Mouse (Mus musculus): ENCODE results near the gene Cxcl9.
A peak's percentile ranks its signal among the peaks of the same experiment; 100 is the strongest.
"Not testable (repeated sequence)": the region's sequence is repeated elsewhere in the genome, so short reads cannot be mapped to it uniquely, and the experiment has no call there.

Gene Cxcl9

DNA sequence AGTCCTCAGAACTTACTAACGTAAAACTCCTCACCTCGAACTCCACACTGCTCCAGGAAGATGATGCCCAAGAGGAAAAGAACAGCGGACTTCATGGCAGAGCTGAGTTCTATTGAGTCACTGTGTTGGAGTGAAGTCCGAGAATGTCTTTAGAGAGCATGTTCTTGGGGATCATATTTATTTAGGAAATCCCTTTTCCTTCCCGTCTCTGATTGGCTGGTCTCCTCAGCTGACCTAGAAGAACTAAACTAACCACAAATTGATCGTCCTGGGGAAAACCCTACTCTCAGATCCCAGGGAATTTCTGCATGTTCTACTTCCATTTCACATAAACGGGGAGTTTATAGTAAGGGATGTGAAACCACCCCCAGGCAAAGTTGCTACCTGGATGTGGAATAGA is at the start of gene Cxcl9:
TSS of gene Cxcl9 (minus strand) at position 151 of the 400 bp plus-strand sequence.
- no peak for DNase-seq

DNA sequence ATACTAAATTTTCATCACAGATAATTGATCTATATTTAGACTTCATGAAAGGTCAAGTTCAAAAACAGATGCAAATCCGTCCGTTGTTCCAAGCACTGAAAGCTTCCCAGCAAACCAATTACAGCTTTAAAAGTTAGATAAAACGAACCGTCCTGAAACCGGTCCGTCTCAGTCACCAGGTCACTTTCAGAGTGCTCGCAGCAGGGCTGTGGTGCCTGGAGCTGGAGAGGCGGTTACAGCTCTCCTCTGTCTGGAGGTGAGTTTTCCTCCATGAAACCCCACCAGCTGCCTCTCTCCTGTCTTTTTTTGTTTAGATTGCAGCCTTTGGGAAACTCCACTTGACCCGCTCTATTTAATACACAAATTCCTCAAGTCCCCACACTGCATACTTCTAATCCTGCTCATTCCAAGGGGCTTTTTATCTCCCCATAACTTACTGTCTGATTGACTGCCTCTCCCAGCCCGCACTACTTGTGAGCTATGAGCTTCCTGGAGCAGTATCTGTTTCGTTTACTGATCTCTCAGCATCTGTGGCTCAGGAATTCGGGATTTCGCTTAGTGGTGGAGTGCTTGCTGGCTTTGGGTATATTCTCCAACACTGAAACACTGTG is 49.0 kb upstream of the Cxcl9 start:
- no peak for DNase-seq

DNA sequence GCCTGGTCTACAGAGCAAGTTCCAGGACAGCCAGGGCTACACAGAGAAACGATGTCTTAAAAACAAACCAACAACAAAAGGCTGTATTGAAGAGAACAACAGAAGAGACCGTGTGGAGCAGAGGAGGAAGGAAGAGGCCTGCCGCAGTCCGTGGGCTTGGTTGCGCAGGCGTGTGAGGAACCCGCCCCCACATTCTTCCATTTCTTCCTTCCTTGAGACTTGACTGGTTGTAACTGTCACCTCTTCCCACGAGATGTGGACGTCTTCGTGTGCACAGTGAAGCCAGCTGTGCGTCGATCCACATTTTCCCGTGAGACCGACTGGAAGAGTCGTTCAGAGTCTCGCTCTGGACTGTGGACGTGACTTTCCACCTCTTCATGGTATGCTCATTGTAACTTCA is 47.5 kb upstream of the Cxcl9 start:
- DNase-seq = no peak

DNA sequence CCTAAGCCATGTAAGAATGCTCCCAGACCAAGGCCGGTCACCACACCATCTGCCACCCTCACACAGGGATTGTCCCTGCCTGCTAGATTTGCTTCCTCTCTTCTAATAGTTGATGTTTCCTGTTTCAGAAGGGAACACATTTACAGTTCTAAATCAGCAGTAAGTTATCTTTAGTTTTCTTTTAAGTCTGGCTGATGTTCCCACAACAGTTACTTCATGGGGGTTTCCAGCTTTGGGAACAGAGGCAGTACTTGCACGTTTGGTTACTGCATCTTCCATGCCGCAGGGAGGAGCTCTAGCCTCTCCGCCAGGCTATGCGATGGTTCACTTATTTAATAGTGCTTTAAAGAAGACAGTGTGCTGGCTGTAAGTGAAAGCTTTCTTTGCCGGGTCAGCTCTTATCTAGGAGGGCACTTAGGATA is 46.9 kb upstream of the Cxcl9 start:
- no peak for DNase-seq

DNA sequence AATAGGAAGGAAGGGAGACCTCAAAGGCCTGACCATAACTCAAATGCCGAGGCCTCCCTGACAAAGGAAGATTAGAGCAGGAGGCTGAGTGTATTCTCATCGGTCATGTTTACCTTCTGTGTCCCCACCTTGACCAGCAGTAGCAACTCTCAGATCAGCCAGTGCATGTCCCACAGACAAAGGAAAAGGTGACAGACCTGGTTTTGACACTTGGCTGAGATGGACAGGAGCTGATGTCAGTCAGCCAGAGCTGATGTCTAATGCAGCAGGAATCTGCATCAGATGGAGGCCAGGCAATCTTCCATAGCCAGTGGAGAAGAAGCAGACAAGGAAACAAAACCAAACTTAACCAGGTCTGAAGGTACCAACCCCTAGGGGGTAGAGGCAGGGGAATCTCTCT is 44.7 kb upstream of the Cxcl9 start:
- DNase-seq = no peak

DNA sequence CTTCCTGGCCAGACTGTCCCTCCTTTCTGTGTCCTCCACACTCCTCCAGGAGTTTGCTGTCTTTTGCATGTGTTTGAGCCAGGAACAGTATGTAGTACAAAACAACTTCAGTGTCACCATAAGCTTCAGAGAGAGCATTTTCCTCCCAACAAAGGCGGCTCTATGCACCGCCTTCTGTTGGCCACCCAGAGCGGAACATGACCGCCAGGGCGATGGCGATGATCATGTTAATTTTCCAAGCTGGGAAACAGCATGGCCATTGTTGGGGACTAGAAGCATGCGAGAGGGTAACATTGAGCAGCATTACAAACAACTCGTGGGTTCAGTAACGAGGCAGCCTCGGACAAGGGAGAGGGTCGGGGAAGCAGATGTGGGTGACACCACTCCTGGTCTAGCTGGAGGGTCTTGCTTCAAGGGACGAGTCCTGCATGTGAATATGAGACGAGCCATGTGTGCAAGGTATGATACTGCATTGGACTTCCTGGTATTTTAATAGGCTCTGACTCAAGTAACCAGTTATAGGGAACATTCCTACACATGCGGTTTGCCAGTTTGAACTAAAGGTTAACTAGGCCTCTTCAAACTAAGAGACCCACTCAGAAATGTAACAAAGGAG is 43.6 kb upstream of the Cxcl9 start:
- DNase-seq = no peak

DNA sequence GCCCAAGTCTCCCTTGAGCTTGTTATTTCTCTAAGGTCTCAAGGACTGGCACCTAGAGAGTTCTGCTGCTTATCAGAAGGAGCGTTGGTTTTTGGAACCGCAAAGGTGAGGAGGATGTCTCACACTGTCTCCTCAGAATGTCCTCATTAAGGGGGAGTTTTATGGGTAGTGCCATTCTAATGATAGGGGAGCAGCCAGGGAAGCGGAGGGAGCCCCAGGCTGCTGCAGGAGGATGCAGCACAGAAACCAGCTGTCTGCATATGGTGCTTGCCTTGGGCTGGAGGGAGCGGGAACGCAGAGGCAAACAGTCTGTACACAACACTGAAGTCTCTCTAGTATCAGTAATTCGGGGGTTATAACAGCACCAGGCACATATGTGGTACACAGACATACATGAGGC is 43.0 kb upstream of the Cxcl9 start:
- no peak for DNase-seq

DNA sequence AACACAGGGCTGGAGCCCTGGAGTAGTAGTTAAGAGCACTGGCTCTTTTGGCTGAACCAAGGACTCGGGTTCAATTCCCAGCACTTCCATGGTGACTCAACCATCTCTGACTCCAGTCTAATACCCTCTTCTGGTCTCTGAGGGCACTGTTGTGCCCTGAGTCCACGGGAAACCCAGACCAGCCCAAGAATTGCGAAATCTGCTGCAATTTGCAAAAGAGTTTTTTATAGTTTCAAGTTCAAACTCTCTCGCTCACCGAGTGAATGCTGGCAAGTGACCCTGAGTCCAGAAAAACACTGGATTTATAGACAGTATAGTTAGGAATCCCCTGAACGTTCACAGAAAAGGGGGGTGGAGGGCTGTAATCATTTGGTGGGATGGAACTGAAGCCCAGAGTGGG is 42.5 kb upstream of the Cxcl9 start:
- DNase-seq = no peak

DNA sequence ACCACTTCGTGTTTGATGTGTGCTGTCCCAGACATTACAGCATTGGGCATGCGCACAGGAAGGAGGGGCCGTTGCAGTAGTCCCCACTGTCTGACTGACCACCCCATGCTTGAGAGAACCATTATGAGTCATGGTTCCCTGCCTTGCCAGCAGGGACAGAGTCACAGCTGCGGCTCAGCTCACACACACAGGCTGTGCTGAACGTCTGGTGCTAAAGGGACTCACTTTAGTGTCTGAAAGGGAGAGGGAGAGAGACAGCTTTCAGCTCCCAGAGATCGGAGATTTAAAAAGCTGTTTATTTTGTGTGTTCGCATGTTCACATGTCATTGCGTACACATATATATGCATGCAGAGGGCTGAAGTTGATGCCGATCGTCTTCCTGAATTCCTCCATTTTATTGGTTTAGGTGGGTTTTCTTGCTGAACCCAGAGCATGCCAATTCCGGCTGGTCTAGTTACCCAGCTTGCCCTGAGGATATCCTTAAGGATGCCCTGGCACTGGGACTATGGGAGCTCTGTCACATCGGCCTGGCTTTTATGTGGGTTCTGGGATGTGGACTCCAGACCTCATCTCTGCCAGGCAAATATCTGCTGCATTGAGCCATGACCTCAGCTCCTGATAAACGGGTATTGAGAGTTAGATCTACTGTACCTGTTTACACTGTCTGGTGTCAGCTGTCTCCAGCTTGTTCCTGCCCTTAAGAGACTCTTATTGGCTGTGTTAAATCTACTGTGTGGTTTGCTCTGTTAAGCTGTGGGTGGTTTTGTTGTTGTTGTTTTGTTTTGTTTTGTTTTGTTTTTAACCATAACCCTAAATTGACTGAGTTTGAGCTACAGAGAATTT is 41.5 kb upstream of the Cxcl9 start:
- DNase-seq = peak; percentile 57

DNA sequence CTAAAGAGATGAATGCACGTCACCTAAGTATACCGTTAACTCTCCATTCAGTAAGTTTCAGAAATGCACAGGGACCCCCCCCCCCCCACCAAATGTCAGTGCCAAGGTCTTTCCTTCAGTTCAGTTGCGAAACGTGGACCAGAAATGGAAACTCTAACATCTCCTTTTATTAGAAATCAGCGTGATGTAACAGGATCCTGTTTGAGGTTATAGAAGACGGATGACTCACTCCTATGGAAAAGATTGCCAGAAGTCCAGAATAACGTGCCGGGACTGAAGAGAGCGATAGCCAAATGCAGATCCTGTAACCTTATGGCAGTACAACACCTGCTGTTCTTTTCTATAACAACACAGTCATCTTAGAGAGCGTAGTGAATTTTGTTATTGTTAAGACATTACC is 40.5 kb upstream of the Cxcl9 start:
- no peak for DNase-seq

DNA sequence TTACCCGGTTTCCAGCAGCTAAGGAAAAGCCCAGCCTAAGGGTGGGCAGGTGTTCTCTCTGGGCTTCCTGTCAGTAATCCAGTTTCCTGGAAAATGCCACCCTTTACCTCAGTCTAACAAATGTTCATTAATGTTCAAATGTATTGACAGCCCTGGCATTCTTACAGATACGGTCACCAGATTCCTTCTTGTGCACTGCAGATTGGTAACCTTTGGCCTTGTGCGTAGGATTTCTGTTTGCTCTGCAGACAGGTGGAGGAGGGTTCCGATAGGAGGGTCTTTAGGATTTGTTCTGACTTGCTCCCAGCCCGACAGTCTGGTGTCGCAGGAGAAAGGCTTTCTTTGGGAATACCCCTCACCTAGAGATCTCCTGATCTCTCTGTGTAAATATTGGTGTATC is 38.7 kb upstream of the Cxcl9 start:
- DNase-seq = no peak

DNA sequence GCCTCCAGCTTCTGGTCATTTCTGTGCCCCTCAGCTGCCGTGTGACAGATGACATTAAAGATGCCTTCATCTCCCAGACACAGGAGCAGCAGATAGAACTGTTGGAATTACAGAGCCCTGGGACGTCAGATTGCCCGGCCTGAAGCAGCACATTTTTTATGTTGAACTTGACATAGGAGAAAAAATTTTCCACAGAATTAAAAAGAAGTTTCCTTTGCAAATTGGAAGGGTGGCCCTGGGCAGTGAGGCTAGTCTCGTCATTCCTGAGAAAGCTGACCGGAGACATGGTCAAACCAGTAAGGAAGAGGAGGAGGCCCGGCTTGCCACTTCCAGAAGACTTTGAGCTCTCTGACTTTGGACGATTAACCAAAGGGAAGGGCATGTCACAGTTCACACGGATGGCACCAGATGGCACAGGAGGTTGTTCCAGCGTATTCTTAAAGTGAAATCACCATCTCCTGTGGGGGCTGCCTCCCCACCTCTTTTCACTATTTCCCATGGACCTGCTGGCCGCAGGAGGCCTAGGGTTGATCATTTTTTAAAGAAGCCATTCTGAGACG is 37.3 kb upstream of the Cxcl9 start:
- DNase-seq = no peak

DNA sequence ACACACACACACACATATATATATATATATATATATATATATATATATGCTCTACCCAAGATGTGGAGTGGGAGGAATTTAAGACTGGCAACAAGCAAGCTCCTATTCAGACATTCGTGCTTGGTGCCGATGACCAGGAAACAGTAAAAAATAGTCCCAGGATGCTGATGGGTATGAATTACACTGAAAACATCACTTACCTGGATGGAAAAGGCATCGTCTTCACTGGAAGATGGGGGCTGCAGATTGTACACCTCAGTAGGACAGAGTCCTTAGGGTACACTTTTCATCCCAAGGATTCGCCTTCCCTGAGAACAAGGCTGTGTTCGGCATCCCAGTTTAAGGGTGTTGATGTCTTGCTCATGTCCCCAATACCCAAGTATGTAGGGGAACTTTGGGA is 36.1 kb upstream of the Cxcl9 start:
- no peak for DNase-seq

DNA sequence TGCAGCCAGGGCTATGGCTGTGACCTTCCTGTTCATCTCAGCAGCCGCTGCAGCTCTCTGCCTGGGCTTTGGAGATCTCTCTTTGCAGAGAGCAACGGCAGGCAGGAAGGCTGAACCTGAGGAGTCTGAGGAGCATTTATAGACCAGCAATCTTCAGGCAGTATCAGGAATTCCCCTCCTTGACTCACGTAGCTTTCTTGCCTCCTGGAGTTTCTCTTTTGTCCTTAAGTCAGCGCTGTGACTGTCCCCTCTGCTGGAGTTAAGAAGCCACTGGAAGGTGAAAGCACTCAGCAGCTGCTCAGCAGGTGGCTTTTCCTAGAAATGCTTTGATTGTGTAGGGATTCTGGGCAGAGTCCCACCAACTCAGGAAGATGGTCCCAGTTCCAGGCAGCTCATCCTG is 35.3 kb upstream of the Cxcl9 start:
- DNase-seq = no peak

DNA sequence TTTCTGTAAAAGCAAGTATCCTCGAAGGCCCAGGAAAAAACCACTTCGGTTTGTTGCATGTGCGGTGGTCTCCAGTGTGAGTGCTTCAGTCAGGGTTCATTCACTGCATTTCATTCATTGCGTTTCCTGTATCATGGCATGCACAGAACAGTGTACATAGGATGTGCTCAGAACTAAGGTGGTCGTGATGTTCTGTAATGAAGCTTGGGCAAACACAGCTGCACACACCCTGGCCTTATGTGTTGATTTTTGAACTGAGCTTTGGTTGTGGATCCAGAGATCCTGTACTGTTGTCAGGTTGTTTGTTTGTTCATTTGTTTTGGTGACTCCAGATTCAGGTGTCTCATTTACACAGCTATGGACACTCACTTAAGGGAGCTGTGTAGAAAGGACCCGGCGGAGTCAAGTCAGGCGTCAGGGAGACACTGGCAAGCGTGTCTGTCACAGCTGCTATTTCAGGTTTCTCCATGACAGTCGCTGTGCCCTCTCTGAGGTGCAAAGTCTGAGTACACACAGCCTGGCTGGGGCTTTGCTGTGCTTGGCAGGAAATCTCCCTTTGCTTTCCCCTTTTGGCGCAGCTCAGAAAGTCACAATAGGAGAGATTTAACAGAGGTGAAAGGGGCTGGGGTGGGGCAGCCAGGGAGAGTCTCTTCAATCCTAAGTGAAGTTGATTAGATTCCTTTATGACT is 31.0 kb upstream of the Cxcl9 start:
- DNase-seq = no peak

DNA sequence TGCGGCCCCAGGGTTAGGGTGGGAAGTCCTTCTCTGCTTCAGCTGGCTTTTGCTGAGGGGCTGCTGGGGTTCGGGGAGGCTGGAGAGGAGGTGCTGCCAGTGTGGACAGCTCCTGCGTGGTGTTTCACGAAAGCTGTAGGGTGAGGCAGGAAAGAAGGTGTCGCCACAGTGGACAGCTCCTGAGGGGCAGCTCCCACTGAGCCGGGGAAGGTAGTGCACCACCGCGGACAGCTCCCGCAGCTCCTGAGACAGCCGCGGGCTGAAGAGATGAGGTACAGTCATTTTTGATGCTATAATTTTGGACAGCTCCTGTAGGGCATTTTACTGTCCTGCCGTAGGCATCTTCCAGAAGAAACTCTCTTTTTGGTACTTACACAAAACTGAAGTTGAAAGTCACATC is 30.2 kb upstream of the Cxcl9 start:
- peak; percentile 6 for DNase-seq

DNA sequence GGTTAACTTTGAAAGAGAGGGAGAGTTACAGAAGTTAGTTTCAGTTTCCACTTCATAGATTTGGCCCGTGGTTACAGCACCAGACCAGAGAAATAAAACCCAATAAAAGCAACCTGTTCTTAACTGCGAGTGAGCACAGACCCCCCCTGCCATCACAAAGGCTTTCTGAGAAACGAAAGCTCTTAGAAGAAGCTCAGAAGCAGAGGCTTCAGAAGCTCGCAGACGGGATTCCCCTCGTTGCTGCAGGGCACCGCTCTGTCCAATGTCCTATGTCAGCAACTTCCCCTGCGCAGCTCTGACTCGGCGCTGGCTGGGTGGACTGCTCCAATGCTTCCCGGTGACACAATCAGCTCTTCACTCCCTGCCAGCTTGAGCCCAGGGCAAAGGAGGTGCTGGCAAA is 25.6 kb upstream of the Cxcl9 start:
- peak; percentile 48 for DNase-seq

DNA sequence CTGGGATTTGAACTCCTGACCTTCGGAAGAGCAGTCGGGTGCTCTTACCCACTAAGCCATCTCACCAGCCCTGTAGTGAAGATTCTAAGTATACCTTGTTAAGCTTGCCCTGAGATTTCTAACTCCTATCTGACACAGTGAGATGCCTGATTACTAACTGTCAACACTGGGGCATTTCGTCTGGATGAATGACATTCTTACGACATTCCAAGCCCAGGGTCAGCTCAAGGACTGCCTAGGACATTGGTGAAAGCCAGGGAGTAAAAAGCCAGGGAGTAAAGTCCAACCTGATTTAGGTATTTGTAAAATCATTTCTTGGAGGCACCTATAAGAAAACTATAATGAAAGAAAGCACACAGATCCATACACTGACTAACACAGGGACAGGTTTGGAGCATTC is 24.8 kb upstream of the Cxcl9 start:
- DNase-seq = not testable (repeated sequence)

DNA sequence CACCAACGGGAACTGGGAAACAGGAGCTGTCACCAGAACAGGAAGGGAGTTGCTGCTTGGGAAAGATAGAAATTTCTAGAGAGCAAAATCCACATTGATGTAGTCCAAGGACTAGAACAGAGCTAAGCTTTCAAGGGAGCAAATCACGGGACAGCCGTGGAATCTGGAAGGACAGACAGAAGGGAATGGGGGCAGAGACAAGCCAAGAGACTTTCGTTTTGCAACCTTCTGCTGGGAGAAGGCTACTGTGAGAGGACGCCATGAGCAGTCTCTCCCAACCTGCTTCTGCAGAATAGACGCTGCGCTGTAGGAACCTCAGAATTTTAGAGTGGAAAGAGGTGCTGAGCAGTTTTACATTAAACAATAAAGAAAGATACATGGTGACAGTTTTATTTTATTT is 21.9 kb upstream of the Cxcl9 start:
- no peak for DNase-seq

DNA sequence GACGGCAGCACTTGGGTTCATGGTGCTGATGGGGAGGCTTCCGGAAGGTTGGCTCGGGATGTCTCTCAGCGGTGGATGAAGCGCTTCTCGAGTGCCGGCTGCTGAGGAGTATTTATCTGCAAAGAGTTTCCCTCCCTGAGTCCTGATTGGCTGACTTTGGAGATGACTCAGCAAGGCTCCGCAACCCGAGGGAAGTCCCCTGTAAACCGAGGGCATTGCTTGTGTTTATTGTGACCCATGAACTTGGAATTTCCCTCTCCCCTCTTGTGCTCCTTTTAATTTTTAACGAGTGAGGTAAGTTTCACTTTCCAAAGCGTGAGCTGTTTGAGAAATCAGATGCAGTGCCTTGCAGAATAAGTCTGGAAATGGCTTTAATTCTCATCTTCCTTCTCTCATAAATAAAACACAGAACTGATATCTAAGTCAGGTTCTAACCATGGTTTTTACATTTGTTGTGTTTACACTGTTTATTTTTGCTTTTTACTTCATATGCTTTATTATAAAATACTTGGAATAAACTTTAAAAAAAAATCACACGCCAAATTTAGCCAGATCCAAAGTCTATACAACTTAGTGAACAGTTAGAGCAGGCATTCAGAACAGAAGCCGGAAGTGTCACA is 21.0 kb upstream of the Cxcl9 start, which contains the start of gene Cxcl10:
TSS of gene Cxcl10 (minus strand) at position 96 of the 620 bp plus-strand sequence.
- peak; percentile 42 for DNase-seq

DNA sequence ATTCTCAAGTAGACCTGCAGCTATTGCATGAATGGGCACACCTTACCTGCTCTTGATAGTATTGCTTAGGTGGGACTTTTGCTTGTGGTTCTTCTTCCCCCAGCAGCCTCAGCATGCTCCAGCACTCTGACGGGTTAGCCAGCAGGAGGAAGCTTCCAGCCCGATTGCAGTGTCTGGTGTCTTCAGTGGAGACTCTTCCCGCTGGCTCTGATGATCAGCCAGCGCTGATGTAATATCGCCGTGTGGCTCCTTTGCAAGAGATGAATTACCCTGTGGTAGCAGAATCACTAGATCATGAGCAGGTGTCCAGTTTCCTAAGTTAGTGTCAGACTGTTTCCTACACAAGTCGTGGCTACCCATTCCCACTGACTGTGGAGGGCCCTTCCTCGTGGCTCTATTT is 17.1 kb upstream of the Cxcl9 start:
- no peak for DNase-seq

DNA sequence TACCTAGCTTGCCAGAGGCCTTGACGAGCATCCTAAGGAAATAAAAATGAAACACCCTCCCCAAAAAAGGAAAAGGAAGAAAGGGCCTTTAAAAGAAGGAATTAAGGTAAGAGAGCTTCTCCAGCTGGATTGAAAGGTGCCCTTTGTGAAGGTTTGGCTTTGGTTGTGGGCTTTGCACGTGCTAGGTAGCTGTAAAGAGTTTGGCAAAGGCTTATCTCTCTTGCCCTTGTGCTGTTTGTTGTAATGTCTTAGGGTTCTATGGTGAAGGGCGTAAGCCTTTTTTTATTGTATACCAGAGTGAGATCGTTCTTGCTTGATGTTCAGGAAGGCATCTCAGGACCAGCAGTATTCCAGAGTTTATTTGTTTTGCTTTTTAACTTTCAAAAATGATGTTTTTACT is 12.7 kb upstream of the Cxcl9 start:
- DNase-seq = no peak

DNA sequence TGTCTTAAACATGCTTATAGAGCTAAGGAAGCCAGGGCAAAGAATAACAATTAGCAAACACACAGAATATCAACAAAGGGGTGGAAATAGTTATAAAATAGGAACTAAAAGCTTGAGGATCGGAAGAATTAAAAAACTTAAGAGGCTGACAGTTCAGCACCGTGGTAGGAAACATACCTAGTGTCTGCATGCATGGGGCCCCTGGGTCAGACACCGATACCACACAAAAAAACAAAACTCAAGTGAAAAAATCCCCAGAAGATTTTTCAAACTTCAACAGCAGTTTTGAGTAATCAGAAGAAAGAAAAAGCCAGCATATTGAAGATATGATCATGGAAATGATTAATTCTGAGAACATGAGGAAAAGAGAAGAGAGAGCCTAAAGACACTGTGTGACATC is 8.9 kb upstream of the Cxcl9 start:
- no peak for DNase-seq
